Mouse (Mus musculus): ENCODE measurements at regions not wholly inside any gene's neighbourhood (a gene's known extent, or its start where the extent isn't known, plus 50 kb on each side); places are given as distances from the start of the nearest gene placed in this dataset.
"Not testable (repeated sequence)": the region's sequence is repeated elsewhere in the genome, so short reads cannot be mapped to it uniquely, and the experiment has no call there.

- in situ Hi-C loops (cut with MboI; ENCODE audit: low pct_unique_long_range_greater_than_20kb in 1 of 2, low sequenced_read_pairs in 2 of 2, unreplicated experiment in 1 of 2), result loop anchor here in 1 of 2 experiments (25.0 kb wide), 1 partner anchor 303 kb away; no protein-coding TSS in a partner anchor
These were observed 209.4 kb upstream of the 1700012A03Rik start for GRCm38 (mm10) chr6:31840621-31841020.

DNA sequence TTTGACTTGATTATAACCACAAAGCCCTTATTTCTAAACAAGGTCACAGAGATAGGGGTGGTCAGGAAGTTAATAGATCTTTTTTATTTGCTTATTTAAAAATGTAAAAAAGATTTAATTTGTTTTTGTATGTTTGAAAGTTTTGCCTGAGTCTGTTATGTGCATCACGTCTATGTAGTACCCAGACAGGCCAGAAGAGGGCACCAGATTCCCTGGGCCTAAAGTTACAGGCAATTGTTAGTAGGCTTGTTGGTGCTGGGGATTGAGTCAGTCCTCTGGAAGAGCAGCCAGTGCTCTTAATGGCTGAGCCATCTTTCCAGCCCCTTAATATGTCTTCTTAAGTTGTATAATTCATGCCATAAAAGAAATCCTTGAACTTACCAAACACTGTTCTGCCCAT, 211.5 kb upstream of the 1700012A03Rik start:
- in situ Hi-C loops (cut with MboI; ENCODE audit: low pct_unique_long_range_greater_than_20kb in 1 of 2, low sequenced_read_pairs in 2 of 2, unreplicated experiment in 1 of 2), result loop anchor here in 1 of 2 experiments (25.0 kb wide), 1 partner anchor 301 kb away; no protein-coding TSS in a partner anchor

DNA sequence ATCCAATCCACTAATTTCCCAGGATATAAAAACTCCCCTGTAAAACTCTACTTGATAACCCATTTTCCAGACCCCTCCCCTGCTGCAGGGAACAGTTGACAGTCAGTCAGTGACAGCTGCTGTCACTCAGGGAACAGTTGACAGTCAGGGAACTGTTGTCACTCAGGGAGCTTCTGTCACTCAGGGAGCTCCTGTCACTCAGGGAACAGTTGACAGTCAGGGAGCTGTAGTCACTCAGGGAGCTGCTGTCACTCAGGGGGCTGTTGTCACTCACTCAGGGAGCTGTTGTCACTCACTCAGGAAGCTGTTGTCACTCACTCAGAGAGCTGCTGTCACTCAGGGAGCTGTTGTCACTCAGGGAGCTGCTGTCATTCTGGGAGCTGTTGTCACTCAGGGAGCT, 214.3 kb upstream of the 1700012A03Rik start:
- in situ Hi-C loops (cut with MboI; ENCODE audit: low pct_unique_long_range_greater_than_20kb in 1 of 2, low sequenced_read_pairs in 2 of 2, unreplicated experiment in 1 of 2), result loop anchor here in 1 of 2 experiments (25.0 kb wide), 1 partner anchor 298 kb away; no protein-coding TSS in a partner anchor

GRCm38 (mm10) chr6:31834503-31834902, 215.5 kb upstream of the 1700012A03Rik start:
- in situ Hi-C loops (cut with MboI; ENCODE audit: low pct_unique_long_range_greater_than_20kb in 1 of 2, low sequenced_read_pairs in 2 of 2, unreplicated experiment in 1 of 2), result loop anchor here in 1 of 2 experiments (25.0 kb wide), 1 partner anchor 297 kb away; no protein-coding TSS in a partner anchor

GRCm38 (mm10) chr6:31830610-31831009, 219.4 kb upstream of the 1700012A03Rik start:
- in situ Hi-C loops (cut with MboI; ENCODE audit: low pct_unique_long_range_greater_than_20kb in 1 of 2, low sequenced_read_pairs in 2 of 2, unreplicated experiment in 1 of 2), result loop anchor here in 1 of 2 experiments (25.0 kb wide), 1 partner anchor 293 kb away; no protein-coding TSS in a partner anchor

- in situ Hi-C loops (cut with MboI; ENCODE audit: low pct_unique_long_range_greater_than_20kb in 1 of 2, low sequenced_read_pairs in 2 of 2, unreplicated experiment in 1 of 2), result no loop called here
These were observed 226.4 kb upstream of the 1700012A03Rik start for GRCm38 (mm10) chr6:31823616-31824015.

GRCm38 (mm10) chr6:31822186-31823085, 227.6 kb upstream of the 1700012A03Rik start:
- in situ Hi-C loops (cut with MboI; ENCODE audit: low pct_unique_long_range_greater_than_20kb in 1 of 2, low sequenced_read_pairs in 2 of 2, unreplicated experiment in 1 of 2), result no loop called here

DNA sequence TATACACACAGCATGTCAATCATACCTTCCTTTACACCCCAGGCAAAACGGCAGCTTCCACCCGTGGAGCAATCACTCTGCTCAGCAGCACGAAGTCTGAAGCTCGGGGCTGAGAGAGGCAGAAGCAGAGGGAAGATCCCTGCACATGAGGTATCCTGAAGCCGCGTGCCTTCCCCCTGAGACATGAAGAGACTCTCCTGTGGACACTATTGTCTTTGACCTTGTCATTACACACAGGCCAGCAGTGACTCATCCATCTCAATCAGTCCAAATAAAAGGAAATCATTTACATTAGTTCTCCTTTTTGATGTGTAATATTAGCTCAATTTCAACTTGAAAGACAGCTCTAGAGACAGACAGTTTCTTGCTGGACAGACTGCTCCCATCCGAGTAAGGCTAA, 228.4 kb upstream of the 1700012A03Rik start:
- in situ Hi-C loops (cut with MboI; ENCODE audit: low pct_unique_long_range_greater_than_20kb in 1 of 2, low sequenced_read_pairs in 2 of 2, unreplicated experiment in 1 of 2), result no loop called here

GRCm38 (mm10) chr6:31817640-31818039, 232.4 kb upstream of the 1700012A03Rik start:
- in situ Hi-C loops (cut with MboI; ENCODE audit: low pct_unique_long_range_greater_than_20kb in 1 of 2, low sequenced_read_pairs in 2 of 2, unreplicated experiment in 1 of 2), result no loop called here

DNA sequence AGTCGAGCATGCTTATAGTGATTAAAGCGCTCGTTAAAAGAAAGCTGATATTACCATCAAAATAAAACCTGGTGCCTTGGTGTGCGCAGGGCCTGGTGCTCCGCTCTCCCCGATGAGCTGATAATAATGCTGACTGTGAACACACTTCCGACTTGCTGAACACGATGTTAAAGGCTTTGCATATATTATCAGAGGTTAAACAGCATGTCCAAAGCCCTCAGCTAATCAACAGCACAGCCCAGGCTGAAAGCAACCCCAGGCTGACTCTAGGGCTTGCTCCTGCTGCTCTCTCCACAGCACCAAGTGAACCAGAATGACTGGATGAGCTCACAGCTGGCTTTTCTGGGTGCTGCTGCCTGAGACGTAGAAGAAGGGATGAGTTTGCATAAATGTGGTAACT, 238.2 kb upstream of the 1700012A03Rik start:
- in situ Hi-C loops (cut with MboI; ENCODE audit: low pct_unique_long_range_greater_than_20kb in 1 of 2, low sequenced_read_pairs in 2 of 2, unreplicated experiment in 1 of 2), result no loop called here

- in situ Hi-C loops (cut with MboI; ENCODE audit: low pct_unique_long_range_greater_than_20kb in 1 of 2, low sequenced_read_pairs in 2 of 2, unreplicated experiment in 1 of 2), result no loop called here
These were observed 239.2 kb upstream of the 1700012A03Rik start for GRCm38 (mm10) chr6:31810602-31811512.

DNA sequence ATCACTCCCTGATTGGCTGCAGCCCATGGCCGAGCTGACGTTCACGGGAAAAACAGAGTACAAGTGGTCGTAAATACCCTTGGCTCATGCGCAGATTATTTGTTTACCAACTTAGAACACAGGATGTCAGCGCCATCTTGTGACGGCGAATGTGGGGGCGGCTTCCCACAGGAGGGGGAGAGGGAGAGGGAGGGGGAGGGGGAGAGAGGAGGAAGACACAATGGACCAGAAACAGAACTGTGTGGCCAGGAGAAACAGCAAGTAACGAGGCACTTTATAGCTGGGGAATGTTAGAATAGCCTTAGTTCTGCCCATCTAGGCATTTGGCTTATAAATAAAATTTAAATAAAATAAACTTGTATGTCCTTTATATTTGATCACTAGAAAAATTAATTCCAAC, 240.7 kb upstream of the Podxl start:
- in situ Hi-C loops (cut with MboI; ENCODE audit: low pct_unique_long_range_greater_than_20kb in 1 of 2, low sequenced_read_pairs in 2 of 2, unreplicated experiment in 1 of 2), result not testable (repeated sequence)

DNA sequence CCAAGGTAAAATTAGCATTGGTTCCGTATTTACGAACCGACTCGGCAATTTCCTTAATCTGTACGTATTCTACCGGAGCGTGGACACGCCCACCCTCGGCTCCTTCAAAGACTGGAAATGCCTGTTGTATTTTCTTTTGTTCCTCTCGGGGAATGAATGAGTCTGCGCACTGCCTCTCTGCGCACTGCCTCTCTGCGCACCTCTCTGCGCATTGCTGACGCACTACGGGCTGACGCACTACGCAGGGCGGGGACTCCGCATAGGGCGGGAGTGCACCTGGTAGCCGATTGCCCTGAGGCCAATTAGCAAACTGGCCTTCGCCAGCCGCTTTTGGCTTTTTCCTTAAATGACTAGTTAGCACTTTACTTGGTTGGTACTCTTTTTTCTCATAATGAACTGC, 239.4 kb upstream of the Podxl start:
- in situ Hi-C loops (cut with MboI; ENCODE audit: low pct_unique_long_range_greater_than_20kb in 1 of 2, low sequenced_read_pairs in 2 of 2, unreplicated experiment in 1 of 2), result not testable (repeated sequence)

DNA sequence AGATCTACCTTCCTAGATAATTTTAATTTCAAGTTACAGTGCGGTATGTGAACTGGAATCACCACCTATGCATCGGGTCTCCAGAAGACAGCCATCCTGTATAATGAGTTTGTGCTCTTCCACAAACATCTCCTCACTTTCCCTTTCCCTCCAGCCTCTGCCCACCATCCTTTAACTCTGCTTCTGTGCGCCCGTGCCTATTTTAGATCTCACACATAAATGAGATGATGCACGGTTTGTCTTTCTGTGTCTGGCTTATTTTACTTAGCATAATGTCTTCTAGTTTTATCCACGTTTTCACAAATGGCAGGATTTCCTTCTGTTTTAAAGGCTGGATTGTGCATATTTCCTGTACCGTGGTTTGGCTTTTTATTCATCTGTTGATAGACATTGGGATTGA, 227.8 kb upstream of the Podxl start:
- in situ Hi-C loops (cut with MboI; ENCODE audit: low pct_unique_long_range_greater_than_20kb in 1 of 2, low sequenced_read_pairs in 2 of 2, unreplicated experiment in 1 of 2), result no loop called here

DNA sequence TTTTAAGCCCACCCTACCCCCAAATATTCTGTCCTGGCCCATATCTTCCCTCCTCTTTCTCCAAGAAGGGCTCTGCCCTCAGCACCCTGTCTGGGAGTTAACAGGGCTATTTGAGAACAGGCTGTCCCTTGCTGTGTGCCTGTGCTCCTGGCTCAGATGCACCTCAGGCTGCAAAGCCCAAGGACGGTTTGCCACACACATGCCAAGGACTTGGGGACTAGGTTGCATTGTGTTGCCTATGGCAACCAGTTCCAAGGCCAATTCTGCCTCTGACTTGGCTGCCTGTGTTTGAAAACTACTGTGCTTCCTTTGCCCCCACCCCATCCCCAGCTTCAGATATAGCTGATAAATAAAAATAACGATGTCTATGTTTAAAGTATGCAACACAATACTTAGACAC, 227.1 kb upstream of the Podxl start:
- in situ Hi-C loops (cut with MboI; ENCODE audit: low pct_unique_long_range_greater_than_20kb in 1 of 2, low sequenced_read_pairs in 2 of 2, unreplicated experiment in 1 of 2), result no loop called here

DNA sequence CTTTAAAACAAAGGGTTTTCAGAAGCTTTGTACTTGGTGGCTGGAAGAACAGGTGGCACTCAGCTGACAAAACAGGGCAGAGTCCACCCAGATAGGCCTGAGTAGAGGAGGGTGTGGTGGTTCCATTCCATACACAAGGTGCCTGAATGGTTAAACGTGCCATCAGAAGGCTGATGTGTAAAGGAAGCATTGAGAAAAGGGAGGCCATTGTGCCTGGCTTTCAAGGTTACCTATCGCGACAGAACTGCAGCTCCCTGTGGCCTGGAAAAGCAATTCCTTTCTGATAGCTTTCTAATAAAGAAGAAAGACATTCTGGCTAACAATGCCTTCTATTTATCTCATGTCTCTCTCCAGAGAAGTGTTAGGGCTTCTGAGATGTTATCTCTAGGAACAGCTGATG, 213.1 kb upstream of the Podxl start:
- in situ Hi-C loops (cut with MboI; ENCODE audit: low pct_unique_long_range_greater_than_20kb in 1 of 2, low sequenced_read_pairs in 2 of 2, unreplicated experiment in 1 of 2), result no loop called here

- in situ Hi-C loops (cut with MboI; ENCODE audit: low pct_unique_long_range_greater_than_20kb in 1 of 2, low sequenced_read_pairs in 2 of 2, unreplicated experiment in 1 of 2), result no loop called here
These were observed 208.1 kb upstream of the Podxl start for GRCm38 (mm10) chr6:31771916-31772315.

- in situ Hi-C loops (cut with MboI; ENCODE audit: low pct_unique_long_range_greater_than_20kb in 1 of 2, low sequenced_read_pairs in 2 of 2, unreplicated experiment in 1 of 2), result no loop called here
These were observed 181.8 kb upstream of the Podxl start for GRCm38 (mm10) chr6:31745589-31745988.

- in situ Hi-C loops (cut with MboI; ENCODE audit: low pct_unique_long_range_greater_than_20kb in 1 of 2, low sequenced_read_pairs in 2 of 2, unreplicated experiment in 1 of 2), result no loop called here
These were observed 167.6 kb upstream of the Podxl start for GRCm38 (mm10) chr6:31731391-31731790.
